Mouse (Mus musculus): Measurements from ENCODE around the gene Arnt.

DNA sequence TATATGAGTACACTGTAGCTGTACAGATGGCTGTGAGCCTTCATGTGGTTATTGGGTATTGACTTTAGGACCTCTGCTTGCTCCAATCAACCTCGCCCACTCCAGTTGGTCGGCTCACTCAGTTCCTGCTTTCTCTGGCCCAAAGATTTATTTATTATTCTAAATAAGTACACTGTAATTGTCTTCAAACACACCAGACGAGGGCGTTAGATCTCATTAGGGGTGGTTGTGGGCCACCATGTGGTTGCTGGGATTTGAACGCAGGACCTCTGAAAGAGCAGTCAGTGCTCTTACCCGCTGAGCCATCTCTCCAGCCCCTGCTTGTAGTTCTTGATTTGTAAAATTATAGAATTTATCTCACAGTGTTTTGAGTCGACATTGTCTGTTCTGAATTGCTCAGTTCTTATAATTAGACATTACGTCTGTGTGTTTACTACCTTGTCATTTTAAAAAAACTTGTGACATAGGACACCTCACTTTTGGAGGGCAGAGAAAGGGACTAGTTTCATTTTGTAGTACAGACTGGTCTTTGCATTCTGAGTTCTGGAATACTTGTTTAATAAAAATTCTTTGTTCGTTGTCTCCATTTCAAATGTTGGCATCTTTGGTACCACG, 780 bp upstream of the Arnt start:
- TF ChIP-seq CTCF (conservative IDR thresholded peaks at IDR 0.05; ENCODE audit: low read length) (no peak), NANOG (IDR thresholded peaks at IDR 0.05; ENCODE audit: borderline replicate concordance, low read length) (no peak), POU5F1 (IDR thresholded peaks at IDR 0.05; ENCODE audit: borderline replicate concordance, low read length) (no peak)

Measured in E14TG2a.4 (cell line).